Mouse (Mus musculus) testis, adult 2 months (tissue): ENCODE data around the gene Gm5458. TPM values are rescaled to one million over a fixed set of nuclear protein-coding genes. Genes with fewer than 3 reads are reported as not detected.
"Not testable (repeated sequence)": the region's sequence is repeated elsewhere in the genome, so short reads cannot be mapped to it uniquely, and the experiment has no call there.

ENCODE experiments used
- H3K27ac ChIP-seq: fragments of 200-500 bp; 2 replicates; pipeline ENCODE4 v1.5.1; 2012; ENCODE audit warnings: low read depth, low read length; ENCODE audit not compliant: control insufficient read depth, insufficient read depth
- H3K27me3 ChIP-seq: fragments of 200-500 bp; 2 replicates; pipeline ENCODE4 v1.6.1; 2012; ENCODE audit warnings: mild to moderate bottlenecking, low read length, moderate library complexity; ENCODE audit not compliant: control insufficient read depth, insufficient read depth
- H3K36me3 ChIP-seq: fragments of 200-500 bp; 2 replicates; pipeline ENCODE4 v1.6.1; 2012; ENCODE audit warnings: mild to moderate bottlenecking, low read length; ENCODE audit not compliant: control insufficient read depth, insufficient read depth
- H3K4me1 ChIP-seq: fragments of 200-500 bp; 2 replicates; pipeline ENCODE4 v1.6.1; 2012; ENCODE audit warnings: low read length; ENCODE audit not compliant: control insufficient read depth, insufficient read depth
- H3K4me3 ChIP-seq: fragments of 200-500 bp; 2 replicates; pipeline ENCODE4 v1.5.1; 2012; ENCODE audit warnings: low read depth, mild to moderate bottlenecking, low read length, moderate library complexity, mixed read lengths; ENCODE audit not compliant: control insufficient read depth
- CTCF ChIP-seq: fragments of 200-500 bp; IDR thresholded peaks from 2 replicates; pipeline ENCODE4 v1.5.1; 2012; ENCODE audit warnings: low read depth, mild to moderate bottlenecking, inconsistent platforms, low read length, moderate library complexity; ENCODE audit not compliant: control insufficient read depth, insufficient read depth, insufficient replicate concordance
- POLR2A ChIP-seq: fragments of 200-500 bp; IDR thresholded peaks from 2 replicates; pipeline ENCODE4 v1.6.1; 2012; ENCODE audit warnings: low read depth, mild to moderate bottlenecking, inconsistent platforms, low read length, moderate library complexity; ENCODE audit not compliant: control insufficient read depth
- polyA plus RNA-seq: library from polyadenylated mRNA; depleted of rRNA; stranded (reverse); fragments of >200 nt; gene quantifications from 2 replicates; pipeline ENCODE4 v1.2.3, GENCODE M21; 2012; rRNA removed

The Gm5458 gene
- 26.7 and 31.6 TPM in 2 replicates for polyA plus RNA-seq

DNA sequence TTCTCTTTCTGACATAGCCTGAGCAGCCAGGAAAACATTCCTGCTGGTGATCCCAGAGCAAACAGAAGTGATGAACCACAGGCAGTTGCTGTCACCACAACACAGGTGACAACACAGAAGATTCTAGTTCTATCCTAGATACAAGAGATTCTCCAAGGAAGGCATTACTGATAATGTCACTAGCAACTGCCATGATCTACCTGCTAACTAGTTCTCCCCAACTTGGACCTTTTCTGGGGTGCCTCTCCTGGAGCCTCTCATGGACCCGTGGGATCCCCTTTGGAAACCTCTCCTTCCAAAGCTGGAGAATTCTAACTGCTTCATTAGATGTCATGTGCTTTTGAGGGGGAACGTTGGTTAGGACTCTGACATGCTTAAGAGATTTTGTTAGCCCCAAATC lies at the start of gene Gm5458:
TSS of gene Gm5458 (minus strand) at position 101 of the 400 bp plus-strand sequence.
- H3K27me3 ChIP-seq, H3K36me3 ChIP-seq, H3K27ac ChIP-seq, H3K4me1 ChIP-seq: not testable (repeated sequence)
- peak within 1 kb of the TSS; percentile 18; the same call in 1 of the 2 replicates for H3K4me3 ChIP-seq

DNA sequence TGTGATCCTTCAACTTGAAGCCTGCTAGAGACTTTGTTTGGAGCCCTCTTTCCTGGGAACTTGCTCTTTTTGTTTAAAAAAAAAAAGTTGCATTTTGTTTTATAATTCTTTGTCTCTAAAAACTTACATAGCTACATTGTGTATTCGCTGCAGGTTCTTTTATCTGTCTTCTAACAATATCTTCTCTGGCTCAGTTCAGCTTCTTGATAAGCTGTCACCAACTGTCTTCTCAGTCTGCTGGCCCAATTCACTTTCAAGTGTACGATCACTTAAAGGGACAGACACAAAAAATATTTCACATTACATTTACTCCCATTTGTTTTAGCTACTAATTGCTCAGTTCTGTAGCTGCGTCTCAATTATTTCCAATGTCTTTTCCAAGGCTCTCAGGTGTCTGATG lies 43.9 kb upstream of the Gm5458 start:
- Histone ChIP-seq H3K4me1 (no peaks in the 10 kb centered on the region), H3K27ac (no peak overlapping the region), H3K36me3 (no peaks in the 10 kb centered on the region), H3K27me3 (no peaks in the 10 kb centered on the region), H3K4me3 (no peak overlapping the region)
- TF ChIP-seq CTCF (no peak), POLR2A (no peak)

DNA sequence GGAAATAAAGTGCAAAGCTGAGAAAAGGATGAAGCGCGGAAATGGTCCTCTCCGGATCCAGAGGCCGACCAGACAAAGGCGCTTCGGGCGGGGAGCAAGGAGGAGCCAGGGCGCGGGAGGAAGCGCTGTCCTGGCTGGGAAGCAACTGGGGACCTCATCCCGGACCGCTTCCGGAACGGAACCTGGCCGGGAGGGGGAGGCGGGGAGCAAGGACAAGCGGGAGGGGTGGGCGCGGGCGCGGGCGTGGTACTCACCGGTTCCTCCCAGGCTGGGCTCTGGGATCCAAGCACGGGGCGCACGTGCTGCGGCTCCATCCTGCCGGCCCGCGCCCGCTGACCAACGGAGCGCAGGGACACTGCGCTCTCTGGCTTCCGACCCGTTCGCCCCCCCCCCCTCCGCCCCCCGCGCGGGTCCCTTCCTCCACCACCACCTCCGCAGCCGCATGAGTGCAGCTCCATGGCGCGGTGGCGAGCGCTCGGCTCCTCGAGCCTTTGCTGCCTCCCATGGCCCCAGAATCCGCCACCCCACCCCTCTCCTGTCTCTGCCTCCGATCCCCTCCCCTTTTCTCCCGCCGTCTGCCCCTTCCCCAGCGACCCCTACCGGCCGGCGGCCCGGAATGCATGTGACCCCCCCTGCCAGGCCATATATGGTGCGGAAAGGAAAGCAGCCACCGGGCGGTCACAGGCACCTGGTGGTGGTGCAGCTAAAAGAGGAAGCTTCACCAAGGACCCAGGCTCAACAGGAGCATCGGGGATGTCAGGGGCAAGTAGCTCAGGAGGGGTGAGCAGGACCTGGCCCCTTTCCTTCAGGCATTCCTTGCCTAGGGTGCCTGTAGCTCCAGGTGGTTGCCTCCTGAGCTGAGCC lies 17.3 kb downstream of the Gm5458 start, which contains the start of gene Gm2237:
TSS of gene Gm2237 (minus strand) at position 332 of the 864 bp plus-strand sequence.
- not testable (repeated sequence) for H3K27ac ChIP-seq, H3K4me1 ChIP-seq, H3K27me3 ChIP-seq, H3K36me3 ChIP-seq
- H3K4me3 ChIP-seq, result peak within 1 kb of the TSS; percentile 32

DNA sequence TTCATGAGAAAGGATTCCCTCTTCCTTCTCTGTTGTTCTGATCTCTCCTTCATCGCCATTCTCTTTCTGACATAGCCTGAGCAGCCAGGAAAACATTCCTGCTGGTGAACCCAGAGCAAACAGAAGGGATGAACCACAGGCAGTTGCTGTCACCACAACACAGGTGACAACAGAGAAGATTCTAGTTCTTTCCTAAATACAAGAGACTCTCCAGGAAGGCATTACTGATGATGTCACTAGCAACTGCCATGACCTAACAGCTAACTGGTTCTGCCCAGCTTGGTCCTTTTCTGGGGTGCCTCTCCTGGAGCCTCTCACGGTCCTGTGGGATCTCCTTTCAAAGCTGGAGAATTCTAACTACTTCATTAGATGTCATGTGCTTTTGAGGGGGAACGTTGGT lies 52.5 kb downstream of the Gm5458 start, which contains the start of gene Gm2244:
TSS of gene Gm2244 (minus strand) at position 101 of the 400 bp plus-strand sequence.
- not testable (repeated sequence) for H3K27me3 ChIP-seq, H3K36me3 ChIP-seq, H3K27ac ChIP-seq, H3K4me1 ChIP-seq, H3K4me3 ChIP-seq

Other genes with a start within 250 kb of the Gm5458 start
- not detected in 2 replicates for gene Gm21738, start 183.7 kb downstream of the Gm5458 start, polyA plus RNA-seq
- gene Gm2244, start 52.6 kb downstream of the Gm5458 start, polyA plus RNA-seq, result 0.38 and 0.67 TPM in 2 replicates
- gene Gm2237, start 17.4 kb downstream of the Gm5458 start, polyA plus RNA-seq, result 4.6 and 4.8 TPM in 2 replicates
- 5.7 and 7.0 TPM in 2 replicates for gene Nid2, start 148.7 kb upstream of the Gm5458 start, polyA plus RNA-seq
- gene Rtraf, start 221.2 kb upstream of the Gm5458 start, polyA plus RNA-seq, result 64.6 and 67.4 TPM in 2 replicates